Mouse (Mus musculus): ENCODE results near the gene Cdkal1.

- TF ChIP-seq CTCF (IDR thresholded peaks at IDR 0.05; ENCODE audit: control insufficient read depth, insufficient read depth, low read length) (no peak), POLR2A (IDR thresholded peaks at IDR 0.05; ENCODE audit: borderline replicate concordance, control insufficient read depth, low read depth, low read length) (no peak)
These were observed 234.1 kb downstream of the Cdkal1 start for GRCm38 (mm10) chr13:29621363-29621762.
